Comparison of ENCODE assay signal across 10 mouse cellular contexts in the genomic region with DNA sequence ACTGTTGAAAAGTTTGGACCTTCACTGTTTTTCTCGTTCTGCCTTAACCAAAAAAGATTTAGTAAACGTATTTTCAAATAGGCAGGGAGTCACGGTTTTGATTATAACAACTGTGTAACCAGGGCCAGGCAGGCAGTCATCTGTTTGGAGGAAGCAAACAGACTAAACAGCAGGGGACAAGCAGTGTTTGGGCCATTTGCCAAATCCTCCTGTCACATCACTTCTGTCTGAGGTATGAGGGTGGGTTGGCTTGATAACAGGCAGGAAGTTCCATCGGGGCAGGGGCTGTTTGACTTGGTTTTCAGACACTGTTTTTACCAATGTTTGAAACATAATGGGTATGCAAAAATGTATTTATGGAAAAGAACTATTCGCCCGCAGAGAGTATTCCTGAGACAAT. TPM values are rescaled to one million over a fixed set of nuclear protein-coding genes. Genes with fewer than 3 reads are reported as not detected.
DNase-seq lines count a peak whose midpoint lies in the region; ATAC-seq lines count a peak whose summit lies in the region.
"Had no signal": no experiment of that assay in that cellular context is flagged by ENCODE, and none has a peak within 500 bp of the region (broad histone marks: within the 10 kb centered on the region; RNA-seq: fewer than 3 reads in every experiment).

No protein-coding gene starts in this region.

- no peaks in the 10 kb centered on the region for H3K36me3 ChIP-seq in forebrain, embryonic 13.5 days (ENCODE audit: poor library complexity, severe bottlenecking)
- H3K36me3 ChIP-seq in forebrain, embryonic 10.5 days (replicated peaks), result no peaks in the 10 kb centered on the region
- no peaks in the 10 kb centered on the region for H3K36me3 ChIP-seq in embryonic facial prominence, embryonic 15.5 days
- H3K36me3 ChIP-seq in limb, embryonic 15.5 days, result no peaks in the 10 kb centered on the region

- H3K9me3 ChIP-seq in forebrain, embryonic 13.5 days (replicated peaks), result no peaks in the 10 kb centered on the region
- H3K9me3 ChIP-seq in forebrain, embryonic 10.5 days, result no peaks in the 10 kb centered on the region
- H3K9me3 ChIP-seq in embryonic facial prominence, embryonic 15.5 days (replicated peaks), result no peaks in the 10 kb centered on the region
- no peaks in the 10 kb centered on the region for H3K9me3 ChIP-seq in limb, embryonic 15.5 days

- no peak for ATAC-seq in forebrain, embryonic 13.5 days
- ATAC-seq in CD4-positive, CD25-positive, alpha-beta regulatory T cell, adult 4 months, result peak; percentile 31
- ATAC-seq in embryonic facial prominence, embryonic 15.5 days (ENCODE audit: insufficient number of reproducible peaks, low FRiP score, low TSS enrichment, low read depth), result no peak
- no peak for ATAC-seq in limb, embryonic 15.5 days (ENCODE audit: insufficient number of reproducible peaks, low FRiP score, low TSS enrichment, low read depth)

- 33% methylated on average over 6 of the region's 6 CpGs for WGBS in forebrain, embryonic 13.5 days
- WGBS in forebrain, embryonic 10.5 days, result 80% methylated on average over 6 of the region's 6 CpGs
- 20% methylated on average over 6 of the region's 6 CpGs for WGBS in embryonic facial prominence, embryonic 15.5 days
- WGBS in limb, embryonic 15.5 days, result 34% methylated on average over 6 of the region's 6 CpGs

- H3K27me3 ChIP-seq in forebrain, embryonic 13.5 days, result no peaks in the 10 kb centered on the region
- no peaks in the 10 kb centered on the region for H3K27me3 ChIP-seq in forebrain, embryonic 10.5 days (ENCODE audit: poor library complexity, severe bottlenecking)
- H3K27me3 ChIP-seq in embryonic facial prominence, embryonic 15.5 days, result no peaks in the 10 kb centered on the region
- no peaks in the 10 kb centered on the region for H3K27me3 ChIP-seq in limb, embryonic 15.5 days

- no peak overlapping the region for H3K4me3 ChIP-seq in forebrain, embryonic 13.5 days
- no peak overlapping the region for H3K4me3 ChIP-seq in forebrain, embryonic 10.5 days
- H3K4me3 ChIP-seq in embryonic facial prominence, embryonic 15.5 days (replicated peaks), result no peak overlapping the region
- no peak overlapping the region for H3K4me3 ChIP-seq in limb, embryonic 15.5 days
- H3K4me3 ChIP-seq: erythroblast, embryonic 14.5 days; myocyte had no signal

- H3K4me1 ChIP-seq in forebrain, embryonic 13.5 days, result peaks cover 58% of the 10 kb centered on the region
- peaks cover 27% of the 10 kb centered on the region for H3K4me1 ChIP-seq in forebrain, embryonic 10.5 days
- peaks cover 58% of the 10 kb centered on the region for H3K4me1 ChIP-seq in embryonic facial prominence, embryonic 15.5 days
- H3K4me1 ChIP-seq in limb, embryonic 15.5 days, result peaks cover 47% of the 10 kb centered on the region

- DNase-seq in forebrain, embryonic 10.5 days (ENCODE audit: extremely low spot score, low spot score), result no peak
- DNase-seq in urinary bladder, postnatal 36 days (ENCODE audit: low spot score in 2 of 2), result no peak
- DNase-seq in testis, postnatal 14 days (ENCODE audit: low spot score), result no peak
- DNase-seq in right cerebral cortex, postnatal 36 days (ENCODE audit: low spot score in 2 of 2), result no peak

- H3K9ac ChIP-seq in forebrain, embryonic 13.5 days, result no peak overlapping the region
- H3K9ac ChIP-seq in embryonic facial prominence, embryonic 15.5 days, result no peak overlapping the region
- no peak overlapping the region for H3K9ac ChIP-seq in limb, embryonic 15.5 days

- peak overlapping the region; percentile 28; the same call in 1 of the 2 replicates for H3K27ac ChIP-seq in forebrain, embryonic 13.5 days
- no peak overlapping the region for H3K27ac ChIP-seq in forebrain, embryonic 10.5 days
- peak overlapping the region; percentile 31; the same call in 1 of the 2 replicates for H3K27ac ChIP-seq in embryonic facial prominence, embryonic 15.5 days (replicated peaks)
- H3K27ac ChIP-seq in limb, embryonic 15.5 days, result 0 out of 2 replicates have a peak overlapping the region, but pooled peaks have one; percentile 27

- H3K4me2 ChIP-seq in forebrain, embryonic 13.5 days, result no peak overlapping the region
- no peak overlapping the region for H3K4me2 ChIP-seq in embryonic facial prominence, embryonic 15.5 days (replicated peaks)
- H3K4me2 ChIP-seq in limb, embryonic 15.5 days, result no peak overlapping the region

RNA-seq across cellular contexts. Expression of gene Zfand3, which starts 22.1 kb away (rescaled TPM):
- polyA plus RNA-seq in forebrain, embryonic 13.5 days (2015; fragmentation: Nextera tagmentation; extraction: Ambion mirVana), result 63.3 and 76.7 TPM in 2 replicates
- polyA plus RNA-seq in forebrain, embryonic 10.5 days (2016; fragmentation: Nextera tagmentation; extraction: Ambion mirVana), result 64.8 and 71.3 TPM in 2 replicates
- 10 to 100 TPM; 14.6 to 24.5 TPM for polyA plus RNA-seq in CD4-positive, CD25-positive, alpha-beta regulatory T cell, adult 4 months (2017; shearing (Covaris generic))
- 54.9 and 57.6 TPM in 2 replicates for polyA plus RNA-seq in embryonic facial prominence, embryonic 15.5 days (2015; fragmentation: Nextera tagmentation; extraction: Ambion mirVana)
- 46.7 and 53.1 TPM in 2 replicates for polyA plus RNA-seq in limb, embryonic 15.5 days (2015; fragmentation: Nextera tagmentation; extraction: Ambion mirVana)

RNA-seq across cellular contexts. Expression of gene Mdga1, which starts 56.7 kb away (rescaled TPM):
- 7.4 and 8.0 TPM in 2 replicates for polyA plus RNA-seq in forebrain, embryonic 13.5 days (2015; fragmentation: Nextera tagmentation; extraction: Ambion mirVana)
- 2.3 and 3.0 TPM in 2 replicates for polyA plus RNA-seq in forebrain, embryonic 10.5 days (2016; fragmentation: Nextera tagmentation; extraction: Ambion mirVana)
- polyA plus RNA-seq in CD4-positive, CD25-positive, alpha-beta regulatory T cell, adult 4 months (2017; shearing (Covaris generic)), result not detected
- polyA plus RNA-seq in embryonic facial prominence, embryonic 15.5 days (2015; fragmentation: Nextera tagmentation; extraction: Ambion mirVana), result 3.8 and 5.4 TPM in 2 replicates
- polyA plus RNA-seq in limb, embryonic 15.5 days (2015; fragmentation: Nextera tagmentation; extraction: Ambion mirVana), result 4.0 and 5.8 TPM in 2 replicates
